Mouse (Mus musculus): ENCODE measurements around the gene Tomm7.
"Not testable (repeated sequence)": the region's sequence is repeated elsewhere in the genome, so short reads cannot be mapped to it uniquely, and the experiment has no call there.

The Tomm7 gene

DNA sequence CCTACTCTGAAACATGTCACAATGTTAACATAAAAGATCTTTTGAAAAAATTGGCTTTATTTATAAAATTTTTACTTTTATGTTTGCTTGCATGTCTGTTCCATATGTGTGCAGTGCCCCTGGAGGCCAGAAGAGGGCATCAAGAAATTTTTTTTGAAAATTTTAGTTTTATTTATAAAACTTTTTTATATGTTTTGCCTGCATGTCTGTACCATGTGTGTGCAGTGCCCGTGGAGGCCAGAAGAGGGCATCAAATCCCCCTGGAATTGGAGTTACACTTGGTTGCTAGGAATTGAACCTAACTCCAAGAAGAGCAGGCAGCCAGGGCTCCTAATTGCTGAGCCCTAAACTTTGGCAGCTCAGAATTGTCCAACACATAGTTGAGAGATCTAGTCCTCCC lies 9.0 kb upstream of the Tomm7 start:
- DNase-seq (ENCODE audit: low spot score in 2 of 2), result not testable (repeated sequence)

DNA sequence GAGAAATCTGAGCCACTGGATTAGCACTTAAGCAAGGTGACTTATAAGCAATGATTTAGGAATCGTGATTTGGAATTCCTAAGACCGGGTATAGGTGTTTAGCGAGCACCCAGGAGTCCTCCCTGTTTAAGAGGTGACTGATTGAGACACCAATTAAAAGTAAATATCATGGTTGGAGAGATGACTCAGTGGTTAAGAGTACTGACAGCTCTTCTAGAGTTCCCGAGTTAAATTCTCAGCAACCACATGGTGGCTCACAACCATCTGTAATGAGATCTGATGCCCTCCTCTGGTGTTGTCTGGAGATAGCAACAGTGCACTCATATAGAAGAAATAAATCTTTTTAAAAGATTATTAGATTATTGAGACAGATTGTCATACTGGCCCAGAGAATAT lies 7.2 kb upstream of the Tomm7 start:
- not testable (repeated sequence) for DNase-seq (ENCODE audit: low spot score in 2 of 2)

DNA sequence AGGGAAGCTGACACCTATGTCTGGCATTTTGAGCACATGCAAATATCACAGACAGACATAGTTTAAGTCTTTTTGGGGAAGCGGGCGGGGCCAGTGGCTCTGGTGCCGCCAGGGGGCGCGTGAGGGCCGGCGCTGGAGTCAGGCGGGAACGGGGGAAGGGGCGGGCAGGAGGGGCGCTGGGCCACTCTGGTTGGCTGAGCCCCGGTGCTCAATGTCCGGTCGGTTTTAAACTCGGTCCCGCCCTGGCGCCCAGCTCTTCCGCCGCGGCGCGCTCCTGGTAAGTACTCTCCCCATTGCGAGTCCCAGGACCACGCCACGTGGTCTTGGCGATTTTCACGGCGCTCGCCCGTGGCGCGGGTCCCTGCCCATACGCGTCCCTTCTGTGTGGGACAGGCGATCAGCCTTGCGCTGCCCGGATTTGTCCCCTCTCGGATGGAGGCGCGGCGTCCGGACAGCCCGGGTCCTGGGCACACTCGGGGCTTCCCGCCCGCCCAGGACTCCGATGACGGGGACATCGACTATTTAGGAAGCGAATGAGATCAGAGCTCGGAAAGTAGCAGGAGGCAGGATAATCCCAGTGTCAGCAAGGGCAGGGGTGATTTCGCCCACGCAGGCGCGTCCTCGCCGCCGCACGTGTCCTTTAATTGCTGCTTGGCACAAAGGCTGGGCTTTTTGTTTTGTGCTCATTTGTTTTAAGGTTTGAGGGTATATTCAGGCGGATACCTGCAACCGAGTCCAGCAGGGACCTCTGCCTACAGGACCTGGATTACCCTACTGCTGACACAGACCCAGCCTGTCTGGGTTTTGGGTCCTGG lies 6.6 kb upstream of the Tomm7 start:
- DNase-seq (ENCODE audit: low spot score in 2 of 2), result peak; percentile 83 to 92

DNA sequence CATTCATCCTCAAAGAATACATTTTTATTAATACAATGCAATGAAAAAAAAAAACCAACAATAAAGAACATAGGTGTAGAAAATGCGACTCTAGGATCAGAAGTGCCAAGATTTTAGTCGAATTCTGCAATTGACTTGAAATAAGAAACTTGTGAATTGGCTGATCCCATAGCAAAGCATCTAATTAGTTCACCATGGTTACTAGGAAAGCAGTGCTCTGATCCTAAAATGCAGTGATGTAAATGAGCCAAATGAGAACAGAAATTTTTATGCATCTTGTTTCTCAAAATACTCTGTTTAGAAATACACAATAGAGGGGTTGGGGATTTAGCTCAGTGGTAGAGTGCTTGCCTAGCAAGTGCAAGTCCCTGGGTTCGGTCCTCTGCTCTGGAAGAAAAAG lies 1.2 kb upstream of the Tomm7 start:
- DNase-seq (ENCODE audit: low spot score in 2 of 2), result no peak

DNA sequence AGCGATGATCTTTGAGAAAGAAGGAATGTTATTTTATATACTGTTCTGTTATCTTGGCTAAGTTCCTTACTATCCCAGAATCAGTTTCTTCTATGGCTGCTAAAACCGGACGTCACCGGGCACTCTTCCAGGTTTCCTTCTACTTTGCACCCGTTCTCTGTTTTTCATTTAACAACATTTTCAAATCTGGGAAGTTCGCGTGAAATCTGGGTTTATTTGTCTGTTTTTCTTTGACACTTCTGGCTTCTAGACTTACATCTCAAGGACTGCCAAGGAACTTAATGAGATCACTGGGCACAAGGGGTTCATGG lies 525 bp upstream of the Tomm7 start:
- peak in 1 of 2 experiments; percentile 16 for DNase-seq (ENCODE audit: low spot score in 2 of 2)

DNA sequence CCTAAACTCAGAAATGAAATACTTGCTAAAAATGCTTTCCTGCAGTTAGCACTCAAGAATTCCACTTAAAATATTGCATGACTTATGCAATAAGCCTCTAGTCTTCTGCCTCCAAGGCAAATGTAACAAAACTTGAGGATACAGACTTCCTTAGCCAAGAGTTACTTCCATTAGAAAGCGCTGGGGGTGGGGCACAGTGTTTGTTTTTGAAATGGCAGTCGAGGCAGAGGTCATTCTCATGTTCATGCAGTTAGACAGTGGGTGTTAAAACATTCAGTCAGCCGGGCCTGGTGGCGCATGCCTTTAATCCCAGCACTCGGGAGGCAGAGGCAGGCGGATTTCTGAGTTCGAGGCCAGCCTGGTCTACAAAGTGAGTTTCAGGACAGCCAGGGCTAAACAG lies 5.8 kb downstream of the Tomm7 start:
- peak in 1 of 2 experiments; percentile 7 for DNase-seq (ENCODE audit: low spot score in 2 of 2)

DNA sequence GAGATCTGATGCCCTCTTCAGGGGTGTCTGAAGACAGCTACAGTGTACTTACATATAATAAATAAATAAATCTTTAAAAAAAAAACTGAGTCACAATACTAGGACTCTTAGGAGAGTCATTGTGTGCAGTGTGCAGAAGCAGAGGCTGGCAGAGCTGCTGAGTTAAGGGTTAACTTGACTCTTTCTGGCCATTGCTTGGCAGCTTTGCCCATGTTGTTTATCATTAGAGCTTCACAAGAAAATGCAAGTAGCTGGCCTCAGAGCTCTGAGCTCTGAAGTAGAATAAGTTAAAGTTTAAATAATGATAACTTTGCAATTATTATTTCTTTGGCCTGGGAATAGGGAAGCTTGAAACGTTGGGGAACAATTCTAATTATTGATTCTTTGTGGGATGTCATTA lies 8.3 kb downstream of the Tomm7 start:
- DNase-seq (ENCODE audit: low spot score in 2 of 2), result not testable (repeated sequence)

DNA sequence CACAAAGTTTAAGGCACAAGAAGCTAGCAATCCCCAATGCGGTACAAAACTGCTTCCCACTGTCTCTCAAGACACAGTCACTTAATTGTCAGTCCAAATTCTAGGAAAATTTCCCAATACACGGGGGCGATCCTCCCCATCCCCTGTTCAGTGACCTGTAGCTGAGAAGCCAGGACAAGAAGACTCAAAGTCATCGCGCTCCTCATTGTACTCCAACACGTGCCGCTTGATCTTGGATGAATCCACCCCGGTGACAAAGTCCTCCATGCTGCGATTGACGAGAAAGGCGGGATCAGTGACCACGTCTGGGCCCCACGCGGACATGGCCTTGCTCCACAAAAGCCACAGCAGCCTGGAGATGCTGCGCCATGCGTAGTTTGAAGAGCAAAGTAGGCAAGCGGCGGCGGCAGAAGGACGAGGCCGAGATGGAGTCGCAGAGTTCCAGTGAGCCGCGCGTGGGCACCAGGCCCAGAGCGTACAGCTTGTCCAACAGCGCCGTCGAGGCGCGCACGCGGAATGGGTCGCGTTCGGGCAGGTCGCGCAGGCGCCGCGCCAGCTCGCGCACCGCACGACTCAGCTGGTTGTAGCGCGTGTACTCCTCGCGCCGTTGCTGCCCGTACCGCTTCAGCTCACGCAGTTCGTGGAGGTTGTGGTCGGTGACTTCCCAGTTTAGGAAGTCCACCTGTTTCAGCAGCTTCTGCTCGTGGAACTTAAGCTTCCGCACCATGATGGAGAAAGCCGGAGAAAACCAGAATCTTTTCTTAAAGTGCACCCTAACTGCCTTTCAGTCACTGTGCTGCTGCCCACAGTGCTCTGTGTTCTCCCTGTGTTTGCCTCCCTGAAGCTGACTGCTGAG lies 12.8 kb downstream of the Tomm7 start:
- peak in 1 of 2 experiments; percentile 12 for DNase-seq (ENCODE audit: low spot score in 2 of 2)

DNA sequence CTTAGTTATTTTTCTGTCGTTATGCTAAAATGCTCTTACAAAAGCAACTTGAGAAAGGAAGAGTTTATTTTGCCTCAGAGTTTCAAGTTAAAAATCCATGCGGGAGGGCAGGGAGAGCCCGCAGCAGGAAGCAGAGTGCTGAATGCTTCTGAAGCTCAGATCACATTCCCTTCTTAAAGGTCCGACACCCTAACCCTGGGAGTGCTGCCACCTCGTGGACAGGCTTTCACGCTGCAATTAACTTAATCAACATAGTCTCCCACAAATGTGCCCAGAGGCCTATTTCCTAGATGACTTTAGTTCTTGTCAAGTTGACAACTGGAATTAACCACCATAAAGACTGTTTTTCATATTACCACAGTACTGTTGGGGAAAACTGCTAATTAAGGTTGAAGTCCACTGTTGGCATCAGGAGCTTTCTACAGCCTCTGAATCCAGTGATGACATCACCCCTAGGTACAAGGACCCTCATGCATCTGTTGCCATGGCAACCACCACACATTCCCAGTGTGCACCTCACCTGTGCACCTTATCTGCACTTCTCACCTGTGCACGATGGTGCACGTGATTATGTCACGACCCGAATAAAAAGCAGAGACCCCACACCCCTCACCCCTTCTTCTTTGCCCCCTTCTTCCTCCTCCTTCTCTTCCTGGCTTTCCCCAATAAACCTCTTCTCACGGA lies 17.5 kb downstream of the Tomm7 start:
- peak; percentile 49 to 53 for DNase-seq (ENCODE audit: low spot score in 2 of 2)

DNA sequence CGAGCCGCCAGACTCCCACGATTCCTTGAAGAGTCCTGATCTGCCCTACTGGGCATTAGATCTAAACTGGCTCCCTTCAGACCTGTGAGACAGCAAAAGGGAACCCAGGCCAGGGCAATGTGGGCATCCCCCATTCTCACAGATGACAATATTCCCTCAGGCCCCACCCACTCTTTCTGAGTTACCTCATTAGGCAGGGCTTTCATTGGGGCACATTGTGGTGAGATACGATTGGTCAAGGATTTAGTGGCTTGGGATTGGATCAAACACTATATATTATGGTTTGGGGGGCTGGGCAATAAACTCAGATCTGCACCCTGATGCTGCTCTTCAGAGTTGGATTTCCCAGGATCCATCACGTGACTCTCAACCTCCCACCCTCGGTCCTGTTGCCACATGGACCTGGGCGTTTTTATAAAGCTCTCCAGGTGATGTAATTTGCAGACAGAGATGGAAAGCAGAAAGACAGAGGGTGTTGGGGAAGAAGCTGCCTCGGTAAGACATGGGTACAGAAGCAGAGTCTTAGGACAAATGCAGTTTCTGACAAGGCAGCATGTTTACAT lies 19.7 kb downstream of the Tomm7 start:
- DNase-seq (ENCODE audit: low spot score in 2 of 2), result no peak

DNA sequence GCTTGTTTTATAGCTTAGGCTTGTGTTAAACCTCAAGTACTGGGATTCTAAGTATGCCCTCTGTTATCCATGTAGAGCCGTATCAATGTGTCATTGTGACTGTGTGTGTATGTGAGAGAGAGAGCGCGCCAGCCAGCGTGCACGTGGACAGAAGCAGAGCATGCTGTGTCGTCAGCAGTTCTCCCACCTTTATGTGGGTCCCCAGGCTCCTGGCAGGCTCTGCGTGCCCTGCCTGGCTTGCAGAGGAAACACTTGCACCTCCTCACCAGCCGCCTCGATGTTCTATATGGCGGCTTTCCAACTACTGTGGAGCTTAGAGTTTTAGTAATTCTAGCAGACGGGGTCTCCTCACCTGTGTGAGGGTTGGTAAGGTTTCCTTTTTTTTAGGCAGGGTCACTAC lies 21.7 kb downstream of the Tomm7 start:
- DNase-seq (ENCODE audit: low spot score in 2 of 2), result no peak

DNA sequence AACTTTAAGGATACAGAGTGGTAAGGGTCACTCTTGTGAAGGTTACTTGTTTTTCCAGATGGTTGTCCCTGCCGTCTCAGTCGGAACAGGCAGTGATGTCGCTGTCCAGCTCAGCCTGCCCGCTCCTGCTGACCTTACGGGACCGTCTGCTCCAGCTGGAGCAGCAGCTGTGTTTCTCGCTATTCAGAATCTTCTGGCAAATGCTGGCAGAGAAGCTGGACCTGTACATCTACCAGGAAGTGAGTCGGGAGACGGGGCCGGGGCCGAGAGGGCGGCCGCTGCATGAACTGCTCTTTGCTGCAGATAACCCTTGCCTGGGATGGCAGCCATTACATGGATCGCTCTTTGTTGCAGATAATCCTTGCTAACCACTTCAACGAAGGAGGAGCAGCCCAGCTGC lies 27.3 kb downstream of the Tomm7 start:
- no peak for DNase-seq (ENCODE audit: low spot score in 2 of 2)

DNA sequence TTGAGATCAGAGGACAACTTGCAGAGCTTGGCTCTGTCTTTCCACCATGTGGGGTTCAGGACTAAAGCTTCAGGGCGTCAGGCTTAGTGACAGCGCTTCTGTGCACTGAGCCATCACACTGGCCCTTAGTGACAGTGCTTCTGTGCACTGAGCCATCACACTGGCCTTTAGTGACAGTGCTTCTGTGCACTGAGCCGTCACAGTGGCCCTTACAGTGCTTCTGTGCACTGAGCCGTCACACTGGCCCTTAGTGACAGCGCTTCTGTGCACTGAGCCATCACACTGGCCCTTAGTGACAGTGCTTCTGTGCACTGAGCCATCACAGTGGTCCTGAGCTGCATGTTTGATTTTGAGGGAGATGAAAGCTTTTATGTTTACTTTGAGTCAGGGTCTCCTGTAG lies 29.1 kb downstream of the Tomm7 start:
- no peak for DNase-seq (ENCODE audit: low spot score in 2 of 2)

DNA sequence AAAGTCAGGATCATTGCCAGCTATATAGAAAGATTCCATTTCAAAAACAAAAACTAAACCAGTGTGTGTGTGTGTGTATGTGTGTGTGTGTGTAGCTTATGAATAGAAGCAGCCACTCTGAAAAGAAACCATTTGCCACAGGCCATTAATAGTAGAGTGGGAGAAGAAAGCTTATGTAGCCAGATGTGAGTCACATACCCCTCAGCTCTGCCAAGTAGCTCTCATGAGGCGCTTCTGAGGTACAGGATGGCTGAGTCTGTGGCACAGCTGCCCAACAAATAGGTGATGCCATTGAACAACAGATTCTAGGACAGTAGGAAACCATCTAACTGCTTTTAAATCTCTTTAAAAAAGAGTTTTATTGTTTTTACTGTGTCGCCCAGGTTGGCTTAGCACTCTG lies 51.2 kb downstream of the Tomm7 start:
- DNase-seq (ENCODE audit: low spot score in 2 of 2), result no peak

DNA sequence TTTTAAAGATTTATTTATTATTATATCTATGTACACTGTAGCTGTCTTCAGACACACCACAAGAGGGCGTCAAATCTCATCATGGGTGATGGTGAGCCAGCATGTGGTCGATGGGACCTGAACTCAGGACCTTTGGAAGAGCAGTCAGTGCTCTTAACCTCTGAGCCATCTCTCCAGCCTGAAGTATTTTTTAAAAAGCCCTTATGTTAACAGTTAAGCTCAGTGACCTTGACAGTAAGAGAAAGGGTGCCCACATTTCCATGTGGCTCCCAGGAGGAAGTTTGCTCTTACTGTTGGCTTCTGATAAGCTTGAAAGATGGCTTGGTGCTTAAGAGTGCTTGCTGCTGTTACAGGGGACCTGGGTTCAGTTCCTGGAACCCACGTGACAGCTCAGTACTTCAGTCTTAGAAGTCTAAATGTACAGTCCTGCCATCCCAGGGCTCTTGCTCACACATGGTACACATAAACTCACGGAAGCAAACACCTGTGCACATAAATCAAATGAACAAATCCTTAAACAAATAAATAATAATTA lies 54.8 kb downstream of the Tomm7 start:
- no peak for DNase-seq (ENCODE audit: low spot score in 2 of 2)
